Mouse (Mus musculus): ENCODE data around the gene Gm28042. TPM values are rescaled to one million over a fixed set of nuclear protein-coding genes. Genes with fewer than 3 reads are reported as not detected.

Gm28042 gene
- polyA plus RNA-seq, 1 experiment: 7.0 TPM

- Histone ChIP-seq H3K27ac (ENCODE audit: control insufficient read depth, insufficient read depth, low read length) (no peak overlapping the region), H3K27me3 (ENCODE audit: control insufficient read depth, insufficient read depth, low read length) (no peaks in the 10 kb centered on the region), H3K4me1 (replicated peaks; ENCODE audit: control insufficient read depth, insufficient read depth, low read length) (no peaks in the 10 kb centered on the region), H3K36me3 (ENCODE audit: control insufficient read depth, insufficient read depth, low read length) (no peaks in the 10 kb centered on the region), H3K4me3 (ENCODE audit: control insufficient read depth, insufficient read depth, low read length) (no peak overlapping the region)
- TF ChIP-seq CTCF (IDR thresholded peaks at IDR 0.05; ENCODE audit: borderline replicate concordance, control insufficient read depth, extremely low read depth, insufficient read depth, low read length, poor library complexity) (no peak), POLR2A (IDR thresholded peaks at IDR 0.05; ENCODE audit: control insufficient read depth, extremely low read depth, insufficient read depth, low read length, poor library complexity) (no peak)
- 81% methylated on average over 6 of the region's 6 CpGs for WGBS
- DNase-seq: no peak
Measured at GRCm38 (mm10) chr2:120060190-120060589, 32.9 kb downstream of the Gm28042 start.

GRCm38 (mm10) chr2:120060651-120061050 is 33.4 kb downstream of the Gm28042 start:
- Histone ChIP-seq H3K4me3 (ENCODE audit: control insufficient read depth, insufficient read depth, low read length) (no peak overlapping the region), H3K27ac (ENCODE audit: control insufficient read depth, insufficient read depth, low read length) (no peak overlapping the region), H3K27me3 (ENCODE audit: control insufficient read depth, insufficient read depth, low read length) (no peaks in the 10 kb centered on the region), H3K4me1 (replicated peaks; ENCODE audit: control insufficient read depth, insufficient read depth, low read length) (no peaks in the 10 kb centered on the region), H3K36me3 (ENCODE audit: control insufficient read depth, insufficient read depth, low read length) (no peaks in the 10 kb centered on the region)
- 87% methylated on average over 9 of the region's 9 CpGs for WGBS
- no peak for TF ChIP-seq CTCF (IDR thresholded peaks at IDR 0.05; ENCODE audit: borderline replicate concordance, control insufficient read depth, extremely low read depth, insufficient read depth, low read length, poor library complexity)
- no peak for TF ChIP-seq POLR2A (IDR thresholded peaks at IDR 0.05; ENCODE audit: control insufficient read depth, extremely low read depth, insufficient read depth, low read length, poor library complexity)
- DNase-seq: no peak

- 96% methylated on average over 8 of the region's 8 CpGs for WGBS
- TF ChIP-seq POLR2A (IDR thresholded peaks at IDR 0.05; ENCODE audit: control insufficient read depth, extremely low read depth, insufficient read depth, low read length, poor library complexity) (no peak), CTCF (IDR thresholded peaks at IDR 0.05; ENCODE audit: borderline replicate concordance, control insufficient read depth, extremely low read depth, insufficient read depth, low read length, poor library complexity) (no peak)
- DNase-seq: no peak
- Histone ChIP-seq H3K4me1 (replicated peaks; ENCODE audit: control insufficient read depth, insufficient read depth, low read length) (no peaks in the 10 kb centered on the region), H3K36me3 (ENCODE audit: control insufficient read depth, insufficient read depth, low read length) (no peaks in the 10 kb centered on the region), H3K4me3 (ENCODE audit: control insufficient read depth, insufficient read depth, low read length) (no peak overlapping the region), H3K27me3 (ENCODE audit: control insufficient read depth, insufficient read depth, low read length) (no peaks in the 10 kb centered on the region), H3K27ac (ENCODE audit: control insufficient read depth, insufficient read depth, low read length) (no peak overlapping the region)
Measured at GRCm38 (mm10) chr2:120062248-120062647, 35.0 kb downstream of the Gm28042 start.

GRCm38 (mm10) chr2:120064639-120065038 is 37.3 kb downstream of the Gm28042 start:
- Histone ChIP-seq H3K4me1 (replicated peaks; ENCODE audit: control insufficient read depth, insufficient read depth, low read length) (no peaks in the 10 kb centered on the region), H3K4me3 (ENCODE audit: control insufficient read depth, insufficient read depth, low read length) (no peak overlapping the region), H3K27ac (ENCODE audit: control insufficient read depth, insufficient read depth, low read length) (no peak overlapping the region), H3K27me3 (ENCODE audit: control insufficient read depth, insufficient read depth, low read length) (no peaks in the 10 kb centered on the region), H3K36me3 (ENCODE audit: control insufficient read depth, insufficient read depth, low read length) (no peaks in the 10 kb centered on the region)
- no peak for TF ChIP-seq CTCF (IDR thresholded peaks at IDR 0.05; ENCODE audit: borderline replicate concordance, control insufficient read depth, extremely low read depth, insufficient read depth, low read length, poor library complexity)
- WGBS: 76% methylated on average over 6 of the region's 6 CpGs
- no peak for DNase-seq

- Histone ChIP-seq H3K27me3 (ENCODE audit: control insufficient read depth, insufficient read depth, low read length) (no peaks in the 10 kb centered on the region), H3K4me1 (replicated peaks; ENCODE audit: control insufficient read depth, insufficient read depth, low read length) (no peaks in the 10 kb centered on the region), H3K4me3 (ENCODE audit: control insufficient read depth, insufficient read depth, low read length) (no peak overlapping the region), H3K27ac (ENCODE audit: control insufficient read depth, insufficient read depth, low read length) (no peak overlapping the region), H3K36me3 (ENCODE audit: control insufficient read depth, insufficient read depth, low read length) (no peaks in the 10 kb centered on the region)
- 88% methylated on average over 10 of the region's 10 CpGs for WGBS
- no peak for DNase-seq
- TF ChIP-seq POLR2A (IDR thresholded peaks at IDR 0.05; ENCODE audit: control insufficient read depth, extremely low read depth, insufficient read depth, low read length, poor library complexity) (no peak), CTCF (IDR thresholded peaks at IDR 0.05; ENCODE audit: borderline replicate concordance, control insufficient read depth, extremely low read depth, insufficient read depth, low read length, poor library complexity) (no peak)
Measured at GRCm38 (mm10) chr2:120065243-120065642, 38.0 kb downstream of the Gm28042 start.

- no peaks in the 10 kb centered on the region for H3K36me3 ChIP-seq (ENCODE audit: control insufficient read depth, insufficient read depth, low read length)
- H3K4me1 ChIP-seq (replicated peaks; ENCODE audit: control insufficient read depth, insufficient read depth, low read length): no peaks in the 10 kb centered on the region
- 90% methylated on average over 3 of the region's 3 CpGs for WGBS
- no peak overlapping the region for H3K27ac ChIP-seq (ENCODE audit: control insufficient read depth, insufficient read depth, low read length)
- H3K4me3 ChIP-seq (ENCODE audit: control insufficient read depth, insufficient read depth, low read length): no peak overlapping the region
- no peaks in the 10 kb centered on the region for H3K27me3 ChIP-seq (ENCODE audit: control insufficient read depth, insufficient read depth, low read length)
- no peak for TF ChIP-seq CTCF (IDR thresholded peaks at IDR 0.05; ENCODE audit: borderline replicate concordance, control insufficient read depth, extremely low read depth, insufficient read depth, low read length, poor library complexity)
- no peak for TF ChIP-seq POLR2A (IDR thresholded peaks at IDR 0.05; ENCODE audit: control insufficient read depth, extremely low read depth, insufficient read depth, low read length, poor library complexity)
- no peak for DNase-seq
Measured at GRCm38 (mm10) chr2:120066224-120066623, 38.9 kb downstream of the Gm28042 start.
